Mouse (Mus musculus) adrenal gland, postnatal 25 days (tissue): ENCODE measurements around the gene Sgpl1. TPM values are rescaled to one million over a fixed set of nuclear protein-coding genes. Genes with fewer than 3 reads are reported as not detected.
A peak's percentile ranks its signal among the peaks of the same experiment; 100 is the strongest.

Source experiments
- DNase-seq: peaks from one replicate; pipeline ENCODE4 v3.0.0; 2021; ENCODE audit warnings: mixed read lengths
- microRNA-seq, 2 experiments: library from miRNA; unstranded; fragments of <30 nt; microRNA quantifications; one replicate each; pipeline ENCODE4 v1.2.0; 2021
- total RNA-seq: library from RNA; stranded (reverse); gene quantifications from 2 replicates; pipeline ENCODE4 v1.2.3, GENCODE M21; 2021

Sgpl1 gene
- total RNA-seq, 1 experiment from 2014 or later: 82.4 TPM

DNA sequence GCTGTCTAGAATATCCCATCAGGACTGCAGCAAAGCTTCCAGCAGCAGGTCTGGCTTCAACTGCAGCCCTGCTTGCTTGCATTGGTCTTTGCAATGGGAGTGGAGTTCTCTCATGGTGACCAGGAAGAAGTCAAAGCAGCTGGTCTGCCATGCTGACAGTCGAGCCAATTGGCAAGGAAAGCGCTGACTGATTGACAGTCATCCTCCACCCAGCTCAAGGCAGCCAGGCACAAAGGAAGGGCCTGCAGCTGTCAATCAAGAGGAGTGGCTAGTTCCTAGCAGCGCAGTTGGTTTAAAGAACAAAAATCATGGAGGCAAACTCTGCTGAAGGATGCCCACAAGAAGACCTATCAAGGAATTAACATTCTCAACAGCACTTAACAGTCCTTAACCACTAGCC, 61.0 kb downstream of the Sgpl1 start:
- no peak for DNase-seq

- DNase-seq: no peak
Observed at GRCm38 (mm10) chr10:61085364-61085763, 62.1 kb downstream of the Sgpl1 start.

DNA sequence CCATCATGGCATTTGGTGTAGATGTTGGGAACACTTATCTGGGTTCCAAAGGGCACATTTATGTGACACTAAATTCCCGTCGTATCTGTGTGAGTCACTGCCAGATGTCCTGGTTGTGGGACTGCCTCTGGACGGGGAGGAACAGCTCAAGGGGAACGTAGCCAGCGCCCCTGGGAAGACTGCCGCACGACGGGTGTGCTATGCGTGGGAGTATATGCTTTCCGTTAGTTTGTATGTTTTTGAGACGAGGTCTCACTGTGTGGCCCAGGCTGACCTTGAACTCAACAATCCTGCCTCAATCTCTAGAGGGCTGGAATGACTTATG, 66.6 kb downstream of the Sgpl1 start:
- peak; percentile 34 for DNase-seq

- peak; percentile 47 for DNase-seq
Observed at GRCm38 (mm10) chr10:61080227-61080930, 67.1 kb downstream of the Sgpl1 start.

GRCm38 (mm10) chr10:61075607-61076006, 71.9 kb downstream of the Sgpl1 start:
- DNase-seq: no peak

- no peak for DNase-seq
Observed at GRCm38 (mm10) chr10:61074643-61075042, 72.9 kb downstream of the Sgpl1 start.

- DNase-seq: peak; percentile 46
Observed at GRCm38 (mm10) chr10:61072324-61072723, 75.2 kb downstream of the Sgpl1 start.

DNA sequence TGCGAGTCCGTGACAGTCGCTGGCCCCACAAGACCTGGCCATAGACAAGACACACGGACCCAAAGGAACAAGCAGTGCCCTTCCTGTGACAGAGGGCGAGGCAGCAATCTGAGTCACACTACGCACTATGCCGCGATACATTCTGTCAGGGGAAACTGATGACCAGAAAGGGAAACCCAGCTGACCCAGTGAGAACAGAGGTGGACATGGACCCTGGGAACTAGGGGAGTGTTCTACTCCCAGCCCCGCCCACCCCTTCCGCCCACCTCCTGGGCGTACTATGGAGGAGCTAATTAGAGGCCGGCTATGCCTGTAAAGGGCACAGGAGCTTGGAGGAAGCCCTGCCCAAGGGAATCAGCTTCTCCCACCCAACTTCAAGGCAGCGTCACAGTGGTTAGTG, 78.3 kb downstream of the Sgpl1 start:
- no peak for DNase-seq

GRCm38 (mm10) chr10:61068436-61069192, 78.9 kb downstream of the Sgpl1 start:
- peak; percentile 15 for DNase-seq

DNA sequence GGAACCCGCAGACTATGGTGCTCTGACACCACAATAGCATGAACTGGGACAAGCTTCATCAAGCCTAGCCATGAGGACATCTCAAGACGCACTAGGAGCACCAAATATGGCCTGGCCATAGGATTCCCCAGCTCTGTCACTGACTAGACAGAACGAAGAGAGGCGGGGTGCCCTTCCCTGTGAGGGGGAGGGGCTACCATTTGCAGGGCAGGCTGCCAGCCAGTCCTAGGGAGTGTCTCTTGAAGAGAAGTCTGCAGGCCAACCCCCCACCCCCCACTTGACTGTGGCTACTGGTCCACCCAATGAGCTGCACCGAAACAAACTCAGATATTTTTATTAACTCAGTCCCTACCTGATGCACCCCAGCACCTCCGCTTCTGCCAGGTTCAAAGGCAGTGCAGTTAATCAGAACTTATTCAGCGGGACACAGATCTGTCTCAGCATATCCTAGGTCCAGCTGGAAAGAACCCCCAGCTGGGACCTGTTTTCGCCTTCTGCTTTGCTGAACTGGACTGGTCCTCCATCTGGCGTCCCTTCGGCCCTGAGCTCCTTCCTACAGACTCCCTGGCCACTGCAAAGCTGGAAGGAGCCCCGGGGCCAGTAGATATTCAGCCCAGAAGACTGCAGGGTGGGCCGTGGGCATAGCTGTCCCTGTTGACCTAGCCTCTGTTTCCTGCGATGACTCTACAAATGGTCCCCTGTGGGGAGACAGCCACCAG, 82.1 kb downstream of the Sgpl1 start:
- no peak for DNase-seq

GRCm38 (mm10) chr10:61064635-61065034, 82.9 kb downstream of the Sgpl1 start:
- DNase-seq: no peak

GRCm38 (mm10) chr10:61063271-61063864, 84.1 kb downstream of the Sgpl1 start:
- DNase-seq: no peak

DNA sequence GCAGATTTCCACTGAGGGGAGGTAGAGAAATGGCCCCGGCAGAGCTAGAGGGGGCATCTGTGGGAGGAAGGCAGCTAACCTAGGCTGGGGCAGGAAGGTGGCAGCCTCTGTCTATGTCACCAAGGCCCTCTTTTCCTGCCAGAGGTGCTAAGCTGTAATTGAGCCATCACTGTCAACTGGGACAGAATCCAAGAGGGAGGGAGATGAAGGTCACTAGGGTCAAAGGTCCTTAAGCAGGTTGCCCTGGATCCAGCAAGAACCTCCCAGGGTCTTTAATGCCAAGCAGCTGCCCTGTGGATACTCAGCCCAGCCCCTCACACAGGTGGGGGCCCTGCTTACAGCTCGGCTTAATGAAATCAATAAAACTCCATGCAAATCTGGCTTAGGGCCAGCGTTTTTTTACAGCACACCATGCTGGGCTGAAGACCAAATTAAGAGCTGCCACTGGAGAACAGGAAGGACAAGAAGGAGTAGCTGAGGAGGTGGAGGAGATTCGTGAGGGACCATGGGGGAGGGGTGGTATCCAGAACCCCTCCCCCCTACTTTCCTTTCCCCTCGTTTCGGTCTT, 87.9 kb downstream of the Sgpl1 start:
- no peak for DNase-seq

DNA sequence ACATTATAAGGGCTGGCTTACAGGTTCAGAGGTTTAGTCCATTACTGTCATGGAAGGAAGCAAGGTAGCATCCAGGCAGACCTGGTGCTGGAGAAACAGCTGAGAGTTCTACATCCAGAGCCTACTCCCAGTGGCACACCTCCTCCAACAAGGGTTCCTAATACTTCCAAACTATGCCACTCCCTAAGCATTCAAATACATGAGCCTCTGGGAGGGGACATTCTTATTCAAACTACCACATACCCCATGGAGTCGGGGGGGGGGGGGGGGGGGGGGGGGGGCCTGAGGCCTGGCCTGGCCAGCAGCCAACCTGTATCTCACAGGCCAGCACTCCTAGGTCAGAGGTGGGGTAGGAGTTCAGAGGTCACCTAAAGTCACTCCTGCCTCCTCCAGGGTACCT, 88.4 kb downstream of the Sgpl1 start:
- DNase-seq: no peak

- no peak for DNase-seq
Observed at GRCm38 (mm10) chr10:61056661-61057060, 90.8 kb downstream of the Sgpl1 start.

GRCm38 (mm10) chr10:61051993-61052613, 95.4 kb downstream of the Sgpl1 start:
- peak; percentile 61 for DNase-seq

Small RNA genes lying within 50 kb of the gene (microRNA-seq; reads per million reads assigned to microRNA genes)
- gene Gm44308: 0 reads per million in 2 experiments

Other genes with a start within 250 kb of the Sgpl1 start
- 13.9 and 15.8 TPM in 2 replicates for gene Pcbd1, start 58.4 kb downstream of the Sgpl1 start, total RNA-seq
- not detected in 2 replicates for gene Tbata, start 24.3 kb upstream of the Sgpl1 start, total RNA-seq
- gene Adamts14, start 125.7 kb upstream of the Sgpl1 start, total RNA-seq: 2.8 TPM in 2 replicates
- 0.15 TPM in 1 of 2 replicates, not detected in the other for gene Prf1, start 150.1 kb upstream of the Sgpl1 start, total RNA-seq
- gene Pald1, start 235.8 kb upstream of the Sgpl1 start, total RNA-seq: 21.9 and 24.0 TPM in 2 replicates